10 mouse cellular contexts compared by ENCODE assay signal in genomic region chr2:92598941-92599486, GRCm38 (mm10). TPM values are rescaled to one million over a fixed set of nuclear protein-coding genes. Genes with fewer than 3 reads are reported as not detected.
A peak's percentile ranks its signal among the peaks of the same experiment; 100 is the strongest.
DNase-seq lines count a peak whose midpoint lies in the region; ATAC-seq and TF ChIP-seq lines count a peak whose summit lies in the region.
"Had no signal": no experiment of that assay in that cellular context is flagged by ENCODE, and none has a peak within 500 bp of the region (broad histone marks: within the 10 kb centered on the region; RNA-seq: fewer than 3 reads in every experiment).

No protein-coding gene starts in this region.

- H3K27me3 ChIP-seq in heart, embryonic 11.5 days (ENCODE audit: control insufficient read depth, insufficient read depth, low read length), result peaks cover 56% of the 10 kb centered on the region
- peaks cover 9% of the 10 kb centered on the region for H3K27me3 ChIP-seq in hindbrain, embryonic 14.5 days (ENCODE audit: control insufficient read depth, insufficient read depth, low read length)
- H3K27me3 ChIP-seq in midbrain, postnatal 0 days (ENCODE audit: insufficient read depth, low read length), result no peaks in the 10 kb centered on the region

- no peak for TF ChIP-seq POLR2A in cortical plate, adult 2 months (IDR thresholded peaks at IDR 0.05; ENCODE audit: extremely low read depth, insufficient read depth, low read length)

- no peak overlapping the region for H3K27ac ChIP-seq in heart, embryonic 11.5 days (ENCODE audit: low read depth, low read length)
- H3K27ac ChIP-seq in cortical plate, adult 2 months (ENCODE audit: insufficient read depth, low read length), result no peak overlapping the region
- H3K27ac ChIP-seq in hindbrain, embryonic 14.5 days, result peak overlapping the region; percentile 77
- peak overlapping the region; percentile 85 for H3K27ac ChIP-seq in midbrain, postnatal 0 days (ENCODE audit: low read depth, low read length)
- H3K27ac ChIP-seq: macrophage had no signal

- no peaks in the 10 kb centered on the region for H3K9me3 ChIP-seq in heart, embryonic 11.5 days (replicated peaks; ENCODE audit: control insufficient read depth, low read length)
- no peaks in the 10 kb centered on the region for H3K9me3 ChIP-seq in hindbrain, embryonic 14.5 days (ENCODE audit: control insufficient read depth, low read length)
- H3K9me3 ChIP-seq in midbrain, postnatal 0 days (ENCODE audit: low read length), result no peaks in the 10 kb centered on the region

- peak overlapping the region; percentile 64 for H3K4me3 ChIP-seq in heart, embryonic 11.5 days (ENCODE audit: low read depth, low read length)
- H3K4me3 ChIP-seq in cortical plate, adult 2 months (ENCODE audit: insufficient read depth, low read length), result peak overlapping the region; percentile 91; the same call in 1 of the 2 replicates
- peak overlapping the region; percentile 79 for H3K4me3 ChIP-seq in hindbrain, embryonic 14.5 days (replicated peaks; ENCODE audit: low read length)
- H3K4me3 ChIP-seq in midbrain, postnatal 0 days (ENCODE audit: low read depth, low read length), result peak overlapping the region; percentile 92

- no peak for ATAC-seq in heart, embryonic 11.5 days (replicated peaks; ENCODE audit: insufficient number of reproducible peaks, low FRiP score, low TSS enrichment)
- ATAC-seq in hindbrain, embryonic 14.5 days (ENCODE audit: low FRiP score), result peak; percentile 46; the same call in 1 of the 2 replicates
- ATAC-seq in midbrain, postnatal 0 days (ENCODE audit: low FRiP score), result peak; percentile 32
- ATAC-seq in megakaryocyte, adult 5-6 weeks (ENCODE audit: poor library complexity, severe bottlenecking), result no peak

- peak overlapping the region; percentile 98 for H3K4me2 ChIP-seq in heart, embryonic 11.5 days
- peak overlapping the region; percentile 89 for H3K4me2 ChIP-seq in hindbrain, embryonic 14.5 days (replicated peaks)
- H3K4me2 ChIP-seq in midbrain, postnatal 0 days (ENCODE audit: low read depth, low read length, poor library complexity, severe bottlenecking), result peak overlapping the region; percentile 74

- no peaks in the 10 kb centered on the region for H3K36me3 ChIP-seq in heart, embryonic 11.5 days (ENCODE audit: control insufficient read depth, insufficient read depth, low read length)
- no peaks in the 10 kb centered on the region for H3K36me3 ChIP-seq in hindbrain, embryonic 14.5 days (replicated peaks; ENCODE audit: control insufficient read depth, insufficient read depth)
- no peaks in the 10 kb centered on the region for H3K36me3 ChIP-seq in midbrain, postnatal 0 days (ENCODE audit: insufficient read depth, low read length)

- H3K9ac ChIP-seq in heart, embryonic 11.5 days (ENCODE audit: low read depth, low read length), result no peak overlapping the region
- peak overlapping the region; percentile 81 for H3K9ac ChIP-seq in hindbrain, embryonic 14.5 days
- peak overlapping the region; percentile 98 for H3K9ac ChIP-seq in midbrain, postnatal 0 days (replicated peaks; ENCODE audit: low read length, poor library complexity, severe bottlenecking)

- 34% methylated on average over 8 of the region's 11 CpGs for WGBS in heart, embryonic 11.5 days (ENCODE audit: insufficient replicate concordance)
- 27% methylated on average over 11 of the region's 11 CpGs for WGBS in hindbrain, embryonic 14.5 days
- WGBS in midbrain, postnatal 0 days, result 23% methylated on average over 8 of the region's 11 CpGs

- no peak for TF ChIP-seq CTCF in cortical plate, adult 2 months (IDR thresholded peaks at IDR 0.05; ENCODE audit: extremely low read depth, insufficient read depth, low read length)
- TF ChIP-seq CTCF in midbrain, postnatal 0 days (IDR thresholded peaks at IDR 0.05), result no peak

- intact Hi-C loops in heart, postnatal 14 days (cut with DNase I), result no loop called here

- DNase-seq in heart, postnatal 14 days, result no peak
- no peak for DNase-seq in hindbrain, embryonic 14.5 days (ENCODE audit: low spot score)
- DNase-seq in midbrain, postnatal 0 days (ENCODE audit: low spot score), result peak; percentile 32
- DNase-seq in thymus, postnatal 10 days (ENCODE audit: low spot score in 2 of 2), result no peak
- no peak for DNase-seq in adipocyte (ENCODE audit: low spot score)

- peaks cover 6% of the 10 kb centered on the region; the same call in 1 of the 2 replicates for H3K4me1 ChIP-seq in heart, embryonic 11.5 days (ENCODE audit: control insufficient read depth, insufficient read depth, low read length)
- H3K4me1 ChIP-seq in cortical plate, adult 2 months (ENCODE audit: control insufficient read depth, insufficient read depth, low read length), result no peaks in the 10 kb centered on the region
- peaks cover 44% of the 10 kb centered on the region for H3K4me1 ChIP-seq in hindbrain, embryonic 14.5 days (replicated peaks; ENCODE audit: control insufficient read depth, insufficient read depth, low read length)
- H3K4me1 ChIP-seq in midbrain, postnatal 0 days (ENCODE audit: insufficient read depth, low read length), result peaks cover 15% of the 10 kb centered on the region

RNA-seq across cellular contexts. Expression of gene Chst1, which starts 0.5 kb away (rescaled TPM):
- polyA plus RNA-seq in heart, embryonic 11.5 days (2014; fragmentation: Nextera tagmentation; extraction: Ambion mirVana), result 1.1 and 1.4 TPM in 2 replicates
- total RNA-seq in heart, postnatal 14 days (2021), result 1 to 10 TPM; 5.6 to 6.3 TPM
- polyA plus RNA-seq in cortical plate, adult 2 months (2012; rRNA removed), result 235 and 243 TPM in 2 replicates
- 20.0 and 26.1 TPM in 2 replicates for polyA plus RNA-seq in hindbrain, embryonic 14.5 days (2014; fragmentation: Nextera tagmentation; extraction: Ambion mirVana)
- total RNA-seq in midbrain, postnatal 0 days (2014; rRNA removed), result 64.4 and 73.8 TPM in 2 replicates
- 39.5 and 43.0 TPM in 2 replicates for polyA plus RNA-seq in midbrain, postnatal 0 days (2015; fragmentation: Nextera tagmentation; extraction: Ambion mirVana)
- 0.91 and 1.3 TPM in 2 replicates for total RNA-seq in megakaryocyte, adult 5-6 weeks (2015)
- total RNA-seq in megakaryocyte, adult 5-6 weeks (2017), result 1.0 and 1.1 TPM in 2 replicates
- total RNA-seq: CH12.LX had no signal
- polyA plus RNA-seq: macrophage had no signal

Comparison
In these comparisons a context has a peak if more than half of its experiments do, and no peak if none do; other contexts are left out.
1. ATAC-seq: peak in hindbrain, embryonic 14.5 days (single experiment) and midbrain, postnatal 0 days (single experiment); none in heart, embryonic 11.5 days (single experiment) and megakaryocyte, adult 5-6 weeks (single experiment).
2. H3K27ac ChIP-seq: peak in hindbrain, embryonic 14.5 days (single experiment) and midbrain, postnatal 0 days (single experiment); none in heart, embryonic 11.5 days (single experiment) and cortical plate, adult 2 months (single experiment).
3. Peak in every context shown above with its lines, with median percentiles within 50 percentile points of each other: H3K4me2 ChIP-seq and H3K4me3 ChIP-seq.